Mouse (Mus musculus): ENCODE measurements around the gene Aldh18a1. TPM values are rescaled to one million over a fixed set of nuclear protein-coding genes. Genes with fewer than 3 reads are reported as not detected.
"Not testable (repeated sequence)": the region's sequence is repeated elsewhere in the genome, so short reads cannot be mapped to it uniquely, and the experiment has no call there.

Aldh18a1 gene
- total RNA-seq, 4 experiments from 2014 or later, result 12.2 to 36.5 (median 16.9) TPM

DNA sequence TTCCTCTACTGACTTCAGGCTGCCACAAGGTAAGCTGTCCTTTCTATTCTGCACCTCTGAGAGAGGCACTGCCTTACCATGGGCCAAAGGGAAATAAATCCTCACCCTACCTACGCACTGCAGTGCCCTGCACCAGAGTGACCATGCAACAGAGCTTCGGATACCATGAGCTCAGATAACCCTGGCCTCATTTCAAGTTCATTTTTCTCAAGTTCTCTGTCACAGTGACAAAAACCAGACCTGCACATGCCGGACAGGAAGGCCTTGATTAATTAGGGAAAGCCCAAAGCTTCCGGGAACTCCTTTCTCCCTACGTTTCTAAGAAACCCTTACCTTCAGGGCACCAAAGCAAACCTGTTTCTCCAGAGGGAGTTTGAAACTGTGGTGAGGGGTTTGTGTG, 6.6 kb downstream of the Aldh18a1 start:
- DNase-seq, result peak; percentile 35

DNA sequence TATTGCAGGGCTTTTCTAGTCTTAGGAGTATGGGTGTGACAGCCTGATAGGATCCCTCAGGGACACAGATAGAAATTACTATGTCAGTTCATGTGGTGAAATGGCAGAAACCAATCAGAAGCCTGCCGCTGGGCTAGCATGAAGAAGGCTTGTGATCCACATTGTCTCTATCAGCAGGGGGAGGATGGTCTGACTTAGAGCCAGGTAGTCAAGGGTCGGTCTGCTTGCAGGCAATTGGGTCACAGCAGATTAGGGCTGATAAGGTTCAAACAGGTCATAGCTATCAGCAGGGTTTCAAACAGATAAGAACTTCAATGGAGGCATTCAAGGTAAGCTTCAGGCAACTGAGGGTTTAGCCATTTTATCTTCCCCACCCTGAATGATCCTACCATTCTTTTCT, 7.4 kb downstream of the Aldh18a1 start:
- no peak for DNase-seq

DNA sequence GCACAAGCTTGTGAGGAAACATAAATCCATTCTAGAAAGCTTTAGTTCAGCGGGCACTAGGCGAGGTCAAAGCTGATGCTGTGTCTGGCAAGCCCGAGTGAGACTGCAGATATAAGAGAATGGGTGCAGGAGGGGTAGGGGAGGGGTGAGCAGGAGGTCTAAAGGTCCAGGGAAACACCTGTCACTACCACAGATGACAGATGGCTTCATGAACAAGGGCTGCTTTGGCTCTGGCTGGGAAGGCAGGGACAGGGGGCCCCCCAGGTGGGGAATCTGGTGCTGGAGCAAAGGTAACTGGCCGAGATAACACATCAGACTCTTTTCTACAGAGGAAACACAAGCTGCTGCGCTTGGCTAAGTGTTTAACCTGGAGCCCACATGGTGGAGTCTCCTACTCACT, 12.8 kb downstream of the Aldh18a1 start:
- DNase-seq, result no peak

DNA sequence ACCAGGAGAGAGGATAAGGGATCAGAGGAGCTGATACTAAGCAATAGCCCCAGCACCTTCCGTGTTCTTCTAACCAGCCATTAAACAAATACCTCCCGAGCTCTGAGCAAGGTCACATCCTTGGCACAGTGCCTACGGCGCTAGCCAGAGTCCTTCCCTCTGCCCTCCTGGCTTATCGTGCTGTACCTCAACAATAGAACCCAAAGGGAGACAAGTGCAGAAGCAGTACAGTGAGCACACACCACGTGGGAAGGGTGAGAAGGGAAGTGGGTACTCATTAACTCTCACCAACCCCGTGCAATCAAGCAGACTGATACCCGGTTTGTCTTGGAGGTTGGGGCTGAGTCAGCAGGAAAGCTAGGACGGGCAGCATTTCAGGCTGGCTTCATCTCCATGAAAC, 17.5 kb downstream of the Aldh18a1 start:
- DNase-seq, result peak; percentile 66

DNA sequence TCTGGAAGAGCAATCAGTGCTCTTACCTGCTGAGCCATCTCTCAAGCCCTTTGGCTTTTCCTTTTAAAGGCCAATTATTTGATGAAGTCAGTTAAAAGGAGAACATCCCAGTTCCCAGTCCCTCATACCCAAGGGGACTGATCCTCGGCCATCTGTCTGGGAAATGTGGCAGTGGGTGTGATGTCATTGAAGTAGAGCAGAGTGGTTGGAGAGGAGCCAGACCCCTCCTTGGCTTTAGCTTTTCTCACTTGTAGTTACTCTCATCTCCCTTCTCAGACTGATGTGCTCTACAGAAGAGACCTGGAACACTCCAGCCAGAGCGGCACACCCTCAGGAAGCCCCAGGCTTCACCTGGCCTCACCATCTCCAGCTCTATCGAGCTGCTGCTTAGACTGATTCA, 20.6 kb downstream of the Aldh18a1 start:
- no peak for DNase-seq

DNA sequence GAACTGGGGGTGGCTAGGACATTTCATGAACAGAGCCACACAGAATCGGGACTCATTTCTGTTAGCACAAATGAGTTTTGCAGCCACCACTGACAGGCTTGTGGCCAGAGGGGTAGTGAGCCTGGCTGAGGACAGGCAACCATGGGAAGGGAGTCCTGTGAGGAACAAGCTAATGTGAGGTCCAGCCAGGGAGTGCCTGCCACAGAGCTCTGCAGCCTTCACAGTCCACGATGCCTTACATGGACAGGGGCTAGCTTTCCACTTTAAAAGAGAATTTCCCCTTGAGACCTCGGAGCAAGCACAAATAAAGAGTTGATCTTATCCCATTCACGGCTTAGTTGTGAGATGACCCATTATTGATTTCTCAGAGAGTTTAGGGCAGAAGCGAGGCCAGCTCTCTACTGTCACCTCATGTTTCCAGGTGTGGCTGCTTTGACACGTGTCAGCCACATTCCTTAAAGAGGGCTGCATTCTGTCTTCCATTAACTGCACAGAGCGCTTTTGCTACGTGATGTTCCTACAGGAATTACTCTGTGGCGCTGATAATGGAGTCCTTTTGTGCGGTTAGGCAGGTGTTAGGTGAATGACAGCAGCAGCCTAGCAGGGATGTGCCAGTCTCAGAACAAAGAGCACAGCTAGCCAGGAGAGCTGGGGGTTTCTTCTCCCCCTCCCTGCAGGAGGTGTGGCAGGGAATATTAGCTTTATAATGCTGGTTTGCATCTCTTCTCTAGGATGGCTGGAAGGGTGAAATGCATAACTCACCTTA, 24.2 kb downstream of the Aldh18a1 start:
- DNase-seq, result no peak

DNA sequence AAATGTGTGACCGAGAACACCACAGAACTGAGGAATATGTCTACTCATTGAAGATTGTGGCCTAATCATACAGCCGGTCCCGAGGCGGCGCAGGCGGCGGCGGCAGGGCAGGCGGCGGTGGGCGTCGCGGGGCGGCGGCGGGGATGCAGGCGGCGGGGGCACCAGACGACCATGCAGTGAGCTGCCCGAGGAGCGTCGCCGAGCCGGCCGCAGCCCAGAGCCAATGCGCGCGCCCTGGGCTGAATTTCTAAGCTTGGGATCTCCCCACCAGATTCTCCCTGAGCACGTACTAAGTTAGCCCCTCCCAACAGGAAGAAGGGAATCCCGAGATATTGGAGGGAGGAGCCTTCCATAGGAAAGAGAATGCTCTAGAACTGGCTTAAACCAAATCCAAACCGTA, 26.7 kb downstream of the Aldh18a1 start:
- not testable (repeated sequence) for DNase-seq

DNA sequence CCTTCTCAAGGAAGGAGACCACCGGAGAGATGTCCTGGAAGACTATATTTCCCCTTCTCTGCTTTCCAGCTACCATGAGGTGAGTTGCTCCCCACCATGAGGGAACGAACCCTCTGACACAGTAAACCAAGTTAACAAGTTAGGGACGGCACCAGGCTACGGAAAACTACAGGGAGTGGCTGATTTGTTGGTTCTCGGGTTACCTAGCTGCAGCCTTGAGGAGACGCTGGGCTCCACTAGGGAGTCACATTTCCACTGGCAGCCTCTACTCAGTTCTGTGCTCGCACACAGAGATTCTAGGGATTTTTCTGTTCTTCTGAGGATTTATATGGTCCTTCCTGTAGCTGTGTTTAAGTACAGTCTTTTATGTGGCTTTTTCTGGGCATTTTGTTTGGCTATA, 32.2 kb downstream of the Aldh18a1 start:
- DNase-seq, result no peak

DNA sequence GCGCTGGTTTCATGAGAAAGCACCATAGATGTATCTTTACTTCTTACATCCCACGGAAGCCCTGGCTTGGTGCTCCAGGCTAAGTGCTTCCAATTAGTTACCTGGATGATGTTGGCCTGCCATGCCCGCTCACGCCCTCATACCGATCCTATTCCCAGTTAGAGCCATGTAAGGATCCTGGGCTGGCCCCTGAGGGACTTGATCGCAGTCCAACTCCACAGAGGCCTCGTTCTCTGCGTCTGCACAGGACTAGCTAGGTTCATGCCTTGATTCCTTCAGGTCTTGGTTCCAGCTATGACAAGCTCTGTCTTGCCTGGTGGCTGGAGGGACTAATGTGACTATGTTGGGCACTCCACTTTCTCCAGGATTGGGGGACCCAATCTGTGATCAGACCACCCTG, 33.1 kb downstream of the Aldh18a1 start:
- no peak for DNase-seq

DNA sequence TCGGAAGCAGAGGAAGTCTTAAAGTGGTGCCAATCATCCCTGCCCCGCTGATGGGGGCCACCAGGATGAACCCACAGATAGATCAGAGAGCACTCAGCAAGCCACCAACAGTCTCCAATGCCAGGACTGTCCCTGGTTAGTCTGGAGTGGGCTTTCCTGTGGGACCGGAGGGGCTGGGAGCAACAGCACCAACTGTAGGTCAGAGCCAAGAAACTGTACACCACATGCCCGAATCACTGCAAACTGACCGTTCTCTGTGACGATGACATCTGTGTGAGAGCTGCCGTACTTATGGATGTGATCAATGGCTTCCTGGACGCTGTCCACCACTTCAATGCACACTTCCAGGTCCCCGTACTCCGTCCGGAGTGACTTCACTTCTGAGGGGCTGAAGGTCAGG, 33.9 kb downstream of the Aldh18a1 start:
- DNase-seq, result no peak

DNA sequence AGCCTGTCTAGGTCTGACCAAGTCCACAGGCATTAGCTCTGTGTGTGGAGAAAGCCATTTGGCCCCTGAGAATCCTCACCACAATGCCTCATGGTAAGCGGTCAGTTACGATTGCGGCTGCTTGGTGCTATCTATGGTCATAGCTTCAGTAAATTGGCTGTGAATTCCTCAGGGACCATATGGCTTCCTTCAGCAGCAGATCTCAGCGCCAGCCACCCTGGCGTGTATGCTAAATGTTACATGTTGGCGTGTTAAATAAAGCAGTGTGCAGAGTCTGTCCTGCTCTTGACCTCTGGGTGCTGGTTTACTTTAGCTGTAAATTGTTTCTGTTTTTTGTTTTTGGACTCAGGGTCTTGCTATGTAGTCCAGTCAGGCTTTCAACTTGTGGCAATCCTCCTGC, 34.4 kb downstream of the Aldh18a1 start:
- DNase-seq, result no peak

DNA sequence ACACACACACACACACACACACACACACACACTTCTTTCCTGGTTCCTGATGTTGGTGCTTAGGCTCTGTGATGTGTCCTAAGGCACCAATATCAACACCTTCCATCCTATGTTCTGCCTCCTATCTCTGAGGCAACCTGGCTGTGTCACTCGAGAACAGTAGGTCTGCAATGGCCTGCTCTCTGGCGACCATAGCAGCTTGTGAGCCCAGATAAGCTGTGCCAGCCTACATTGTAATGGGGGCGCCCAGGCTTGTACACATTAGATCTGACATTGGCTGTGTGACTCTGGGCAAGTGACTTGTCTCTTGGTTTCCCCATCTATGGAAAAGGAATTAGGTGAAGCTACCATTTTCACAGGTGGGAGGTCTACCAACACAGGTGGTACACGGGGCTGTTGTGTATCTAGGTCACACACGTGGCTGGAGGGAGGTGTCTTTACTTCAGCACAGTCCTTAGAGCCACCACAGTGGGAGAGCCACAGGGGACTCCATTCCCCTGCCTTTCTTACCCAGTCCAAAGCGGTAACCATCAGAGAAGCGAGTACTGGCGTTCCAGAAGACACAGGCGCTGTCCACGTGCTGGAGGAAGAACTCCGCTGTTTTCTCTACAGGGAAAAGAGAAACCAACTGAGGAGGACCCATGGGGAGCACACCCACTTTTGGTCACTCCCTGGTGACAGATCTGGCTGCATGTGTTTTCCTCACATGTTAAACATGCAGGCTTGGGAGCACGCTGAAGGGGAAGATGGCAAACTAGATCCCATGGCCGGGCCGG, 35.1 kb downstream of the Aldh18a1 start:
- no peak for DNase-seq

DNA sequence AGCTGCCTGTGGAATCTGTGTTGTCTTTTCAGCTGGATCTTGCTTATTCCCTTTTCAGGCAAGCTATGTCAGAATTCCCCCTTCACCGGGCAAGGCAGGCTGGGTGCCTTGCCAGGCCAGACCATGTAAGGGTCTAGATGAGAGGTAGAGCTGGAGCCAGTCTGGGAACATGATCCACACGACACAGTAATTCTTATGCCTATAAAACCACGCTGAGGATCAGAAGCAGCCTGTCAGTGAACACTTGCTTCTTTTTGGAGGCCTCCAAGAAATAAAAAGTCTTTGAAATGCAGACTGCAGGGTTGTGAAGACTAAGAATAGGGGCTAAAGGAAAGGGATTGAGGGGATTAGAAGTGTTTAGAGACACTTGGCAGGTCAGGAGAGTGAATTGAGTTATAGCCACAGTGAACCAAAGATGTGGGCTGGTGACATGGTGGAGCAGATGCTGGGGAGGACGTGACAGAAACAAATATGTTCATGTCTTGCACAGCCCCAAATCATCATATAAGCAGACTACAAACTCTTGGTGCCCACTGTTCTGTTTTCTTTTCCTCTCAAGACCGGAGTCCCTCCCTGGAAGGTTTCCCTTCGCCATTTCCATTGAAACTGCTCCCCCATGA, 38.6 kb downstream of the Aldh18a1 start:
- no peak for DNase-seq

DNA sequence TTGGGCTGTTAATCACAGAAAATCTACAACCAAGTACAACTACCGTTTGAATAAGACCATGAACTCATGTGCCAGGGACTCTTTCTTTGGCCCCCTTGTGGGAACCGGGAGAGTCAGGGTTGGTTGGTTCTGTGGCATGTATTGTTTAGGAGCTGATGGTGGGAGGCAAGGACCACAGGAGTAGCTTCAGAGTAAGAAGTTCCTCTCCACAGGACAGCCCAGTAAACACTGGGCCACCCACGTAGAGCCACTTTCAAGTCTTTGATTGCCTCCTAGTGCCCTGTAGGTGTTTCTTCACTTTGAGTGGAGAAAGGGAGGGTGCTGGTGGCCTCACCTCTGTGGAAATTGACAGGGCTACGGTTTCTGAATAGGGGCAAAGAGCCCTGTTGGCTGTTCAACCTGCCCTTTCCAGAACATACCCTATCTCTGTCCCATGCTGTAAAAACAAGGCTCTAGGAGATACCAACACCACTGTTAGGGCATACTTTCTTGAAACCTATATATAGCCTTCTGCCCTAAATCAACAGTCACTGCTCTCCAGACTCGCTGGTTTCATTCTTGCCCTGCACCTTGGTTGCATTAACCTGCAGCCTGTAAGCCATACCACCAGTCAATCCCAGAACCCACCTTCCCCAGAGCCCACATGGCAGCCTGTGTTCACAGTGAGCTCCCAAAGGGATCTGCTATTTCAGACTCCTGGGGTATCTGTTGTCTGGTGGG, 39.3 kb downstream of the Aldh18a1 start:
- DNase-seq, result no peak

DNA sequence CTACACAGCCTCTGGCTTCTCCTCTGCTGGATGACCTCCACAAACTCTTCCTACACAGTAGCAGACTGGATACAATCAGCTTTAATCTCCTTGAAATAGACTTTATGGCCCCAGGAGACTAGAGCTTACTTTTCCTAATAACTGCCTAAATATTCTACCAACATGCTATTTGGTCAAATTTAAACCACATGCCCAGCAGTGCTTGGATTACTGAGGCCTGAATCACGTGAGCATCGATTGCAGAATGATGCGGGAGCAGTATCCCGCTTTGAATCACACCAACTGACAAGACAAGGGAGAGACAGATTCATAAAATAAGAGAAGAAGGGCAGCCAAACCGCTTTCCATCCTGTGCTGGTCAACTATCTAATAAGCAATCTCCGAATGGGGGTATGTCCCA, 39.9 kb downstream of the Aldh18a1 start:
- DNase-seq, result no peak

DNA sequence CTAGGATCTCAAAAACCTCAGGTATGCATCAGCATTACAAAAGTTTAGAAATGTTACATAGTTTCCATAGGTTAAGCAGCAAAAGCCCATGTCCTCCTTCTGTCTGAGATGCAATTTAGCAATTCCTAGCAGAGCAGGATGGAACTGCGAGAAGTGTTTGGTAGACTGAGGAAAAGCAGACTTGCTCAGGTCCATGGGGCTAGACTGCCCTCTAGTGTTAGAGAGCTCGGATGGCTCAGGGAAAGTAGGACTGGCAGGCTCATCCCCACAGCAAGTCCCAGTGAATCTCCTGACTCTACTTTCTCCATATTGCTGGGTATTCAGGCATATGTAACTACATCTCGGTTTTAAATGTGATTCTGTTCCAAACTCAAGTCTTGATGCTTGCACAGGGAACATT, 43.4 kb downstream of the Aldh18a1 start:
- DNase-seq, result no peak

DNA sequence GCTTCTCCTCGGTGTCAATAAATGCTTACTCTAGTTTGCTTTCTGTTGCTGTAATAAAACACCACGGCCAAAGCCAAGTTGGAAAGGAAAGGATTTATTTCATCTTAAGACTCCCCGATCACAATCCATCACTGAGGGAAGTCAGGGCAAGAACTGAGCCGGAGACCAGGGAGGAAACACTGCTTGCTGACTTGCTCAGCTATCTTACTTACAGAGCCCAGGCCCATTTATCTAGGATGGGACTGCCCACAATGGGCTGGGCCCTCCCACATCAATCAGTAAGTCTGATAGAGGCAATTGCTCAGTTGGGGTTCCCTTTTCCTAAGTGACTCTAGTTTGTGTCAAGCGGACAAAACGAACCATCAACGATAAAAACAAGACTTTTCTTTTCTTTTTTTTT, 45.5 kb downstream of the Aldh18a1 start:
- DNase-seq, result no peak

DNA sequence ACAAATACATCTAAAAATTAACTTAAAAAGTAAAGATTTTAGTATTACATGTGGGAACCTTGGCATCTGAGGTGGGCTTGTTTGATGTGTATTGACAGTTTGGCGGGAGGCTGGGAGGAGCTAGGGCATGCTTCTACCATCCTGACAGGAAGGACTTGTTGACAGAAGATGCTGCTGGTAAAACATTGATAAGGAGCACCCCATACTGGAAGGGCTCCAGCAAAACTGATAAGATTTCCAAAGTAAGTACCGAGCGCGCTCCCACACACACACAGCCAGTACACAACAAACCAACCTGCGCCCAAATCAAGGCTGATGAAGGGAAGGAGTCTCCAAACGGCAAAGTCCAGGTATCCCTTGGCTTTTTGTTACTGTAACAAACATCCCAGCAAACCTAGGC, 51.7 kb downstream of the Aldh18a1 start:
- DNase-seq, result no peak

DNA sequence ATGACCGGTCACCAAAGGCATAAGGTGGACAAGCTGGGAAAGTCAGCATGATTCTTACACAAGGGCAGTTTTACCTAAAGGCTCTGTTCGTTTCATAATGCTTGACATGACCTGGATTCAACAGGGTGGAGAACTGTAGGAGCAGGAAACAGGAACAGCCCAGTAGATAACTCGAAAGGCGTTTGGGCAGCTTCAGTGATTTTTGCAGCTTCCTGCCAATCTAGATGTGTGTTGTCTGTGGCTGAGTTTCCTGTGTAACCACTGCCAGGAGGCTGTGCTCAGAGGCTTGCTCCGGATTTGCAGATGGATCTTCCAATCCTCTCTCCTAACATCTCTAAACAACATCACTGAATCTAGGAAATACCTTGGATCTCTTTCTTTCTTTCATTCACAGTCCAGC, 55.7 kb downstream of the Aldh18a1 start:
- DNase-seq, result no peak

DNA sequence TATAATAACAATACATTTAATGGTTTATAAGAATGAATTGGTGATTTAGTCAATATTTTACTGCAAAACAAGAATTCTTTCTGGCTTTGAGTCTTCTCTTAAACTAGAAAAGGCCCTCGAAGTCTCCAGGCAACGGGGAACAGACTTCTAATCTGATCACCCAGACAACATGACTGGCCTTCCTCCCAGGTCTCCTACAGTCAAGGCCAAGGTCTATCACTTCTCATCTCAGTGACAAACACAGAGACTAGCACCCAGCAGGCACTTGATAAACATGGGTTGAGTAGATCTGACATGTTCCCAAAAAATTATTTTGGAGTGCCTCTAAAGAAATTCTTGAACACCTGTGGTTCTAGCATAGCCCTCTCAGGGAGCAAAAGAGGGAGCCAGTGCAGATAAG, 57.9 kb downstream of the Aldh18a1 start:
- peak; percentile 50 for DNase-seq

DNA sequence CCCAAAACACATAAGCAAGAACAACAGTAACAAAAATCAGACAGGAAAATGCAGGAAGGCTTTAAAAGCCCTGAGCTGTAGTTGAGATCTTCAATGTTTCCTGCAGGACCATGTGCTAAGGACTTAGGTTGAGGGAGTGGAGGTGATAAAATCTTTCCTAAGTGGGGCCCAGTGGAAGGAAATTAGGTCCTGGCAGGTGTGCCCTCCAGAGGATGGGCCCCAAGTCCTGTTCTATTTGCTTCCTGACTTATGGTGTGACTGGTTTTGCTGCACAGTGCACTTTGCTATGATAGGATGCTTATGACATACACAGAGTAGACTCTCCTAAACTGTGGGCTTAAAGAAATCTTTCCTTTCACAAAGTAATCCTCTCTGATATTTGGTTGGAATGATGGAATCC, 60.0 kb downstream of the Aldh18a1 start:
- no peak for DNase-seq

DNA sequence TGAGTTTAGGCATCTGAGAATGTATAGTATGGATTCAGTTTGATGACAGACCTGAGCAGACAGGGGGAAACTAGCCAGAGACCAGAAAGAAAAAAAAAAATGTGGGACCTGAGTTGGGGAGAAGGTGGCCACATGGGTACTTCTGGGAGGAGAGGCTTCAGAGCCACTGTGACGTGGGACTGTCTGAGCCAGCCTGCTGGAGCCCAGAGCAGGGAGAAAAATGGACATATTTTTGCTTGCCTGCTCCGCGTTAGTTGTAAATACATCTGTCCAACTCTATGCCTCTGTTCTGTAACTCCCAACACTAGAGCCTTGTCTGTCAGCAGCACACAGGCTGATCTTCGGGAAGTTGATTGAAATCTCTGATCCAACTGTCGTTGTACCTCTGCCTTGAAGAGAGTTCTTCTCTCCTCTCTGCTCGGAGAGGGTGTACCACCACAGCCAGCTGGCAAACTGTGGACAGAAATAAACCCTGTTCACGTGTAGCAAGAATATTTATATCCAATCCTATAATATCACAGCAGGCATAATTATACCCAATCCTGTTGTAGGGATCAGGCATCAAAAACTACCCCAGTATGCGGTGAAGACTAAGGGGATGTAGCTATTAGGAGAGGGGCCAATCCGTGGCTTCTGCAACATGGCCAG, 61.8 kb downstream of the Aldh18a1 start:
- no peak for DNase-seq
